Mouse (Mus musculus) CH12.LX (cell line): ENCODE measurements around the gene Cenpx. TPM values are rescaled to one million over a fixed set of nuclear protein-coding genes. Genes with fewer than 3 reads are reported as not detected.
"Not testable (repeated sequence)": the region's sequence is repeated elsewhere in the genome, so short reads cannot be mapped to it uniquely, and the experiment has no call there.

Source experiments
- DNase-seq: peaks from one replicate; pipeline ENCODE4 v3.0.0-alpha.2; 2013; ENCODE audit errors: extremely low read depth
- H3K27ac ChIP-seq: 2 replicates; pipeline ENCODE4 v1.5.1; 2012; ENCODE audit warnings: low read depth, mild to moderate bottlenecking, control low read depth, moderate library complexity; ENCODE audit not compliant: insufficient read depth
- H3K27me3 ChIP-seq: replicated peaks from 2 replicates; pipeline ENCODE3; 2012; ENCODE audit warnings: inconsistent platforms
- H3K36me3 ChIP-seq, 2 experiments: replicated peaks in 1 of 2; 2 replicates each; pipeline versions ENCODE3 to v1.6.1; 2012; ENCODE audit warnings: inconsistent platforms in 1 of 2, low read length in 1 of 2, mild to moderate bottlenecking in 1 of 2, mixed read lengths in 1 of 2, moderate library complexity in 1 of 2; ENCODE audit not compliant: control insufficient read depth in 1 of 2, insufficient read depth in 1 of 2
- H3K4me1 ChIP-seq, 2 experiments: 2 replicates each; pipeline ENCODE4 v1.6.1; 2012; ENCODE audit warnings: inconsistent platforms in 1 of 2, moderate library complexity in 1 of 2; ENCODE audit not compliant: insufficient read depth in 2 of 2, control insufficient read depth in 1 of 2
- H3K4me2 ChIP-seq: 2 replicates; pipeline ENCODE4 v1.6.1; 2012; ENCODE audit warnings: low read depth, mild to moderate bottlenecking, control low read depth; ENCODE audit not compliant: poor library complexity, insufficient read depth, severe bottlenecking
- H3K4me3 ChIP-seq, 3 experiments: fragments of 150-350 bp in 1 of 3; sonication (generic) in 1 of 3; replicated peaks in 1 of 3; 2 replicates each; pipeline versions ENCODE3 to v1.5.1; 2011 to 2012; ENCODE audit warnings: low read depth in 2 of 3, low read length in 2 of 3, mild to moderate bottlenecking in 2 of 3, moderate library complexity in 2 of 3, control low read depth in 1 of 3, improper control_type of control experiment in 1 of 3, inconsistent platforms in 1 of 3, mixed read lengths in 1 of 3; ENCODE audit not compliant: poor library complexity in 1 of 3
- H3K79me2 ChIP-seq: replicated peaks from 2 replicates; pipeline ENCODE4 v1.6.1; 2012; ENCODE audit warnings: mild to moderate bottlenecking, moderate library complexity; ENCODE audit not compliant: control insufficient read depth, poor library complexity, insufficient read depth, severe bottlenecking; ENCODE audit errors: extremely low read depth
- H3K9ac ChIP-seq: 2 replicates; pipeline ENCODE4 v1.6.1; 2012; ENCODE audit warnings: low read depth, mild to moderate bottlenecking, control low read depth, moderate library complexity; ENCODE audit not compliant: insufficient read depth
- H3K9me3 ChIP-seq: replicated peaks from 2 replicates; pipeline ENCODE3; 2012; ENCODE audit warnings: low read length, inconsistent platforms, mixed read lengths
- BHLHE40 ChIP-seq: IDR thresholded peaks from 2 replicates; pipeline ENCODE4 v1.6.1; 2011; ENCODE audit warnings: mild to moderate bottlenecking, low read depth, low read length, improper control_type of control experiment
- CHD2 ChIP-seq: IDR thresholded peaks from 2 replicates; pipeline ENCODE4 v1.6.1; 2011; ENCODE audit warnings: low read length, improper control_type of control experiment
- CTCF ChIP-seq, 2 experiments: IDR thresholded peaks in 1 of 2; conservative IDR thresholded peaks in 1 of 2; 2 replicates each; pipeline ENCODE4 v1.5.1; 2011 to 2012; ENCODE audit warnings: low read depth in 2 of 2, low read length in 2 of 2, improper control_type of control experiment in 1 of 2, inconsistent platforms in 1 of 2, mild to moderate bottlenecking in 1 of 2, moderate library complexity in 1 of 2
- E2F4 ChIP-seq: IDR thresholded peaks from 2 replicates; pipeline ENCODE4 v1.6.1; 2011; ENCODE audit warnings: low read depth, low read length, improper control_type of control experiment; ENCODE audit not compliant: insufficient replicate concordance
- ELF1 ChIP-seq: IDR thresholded peaks from 2 replicates; pipeline ENCODE4 v1.6.1; 2014; ENCODE audit warnings: low read depth, mild to moderate bottlenecking, inconsistent platforms, low read length, improper control_type of control experiment
- EP300 ChIP-seq: IDR thresholded peaks from 2 replicates; pipeline ENCODE4 v1.6.1; 2011; ENCODE audit warnings: low read length, improper control_type of control experiment
- ETS1 ChIP-seq: conservative IDR thresholded peaks from 2 replicates; pipeline ENCODE4 v1.6.1; 2012; ENCODE audit warnings: low read depth, mild to moderate bottlenecking, inconsistent platforms, low read length, improper control_type of control experiment, moderate library complexity
- GABPA ChIP-seq: IDR thresholded peaks from 2 replicates; pipeline ENCODE4 v1.6.1; 2012; ENCODE audit warnings: low read depth, low read length, improper control_type of control experiment, inconsistent platforms; ENCODE audit not compliant: insufficient replicate concordance
- HCFC1 ChIP-seq: IDR thresholded peaks from 2 replicates; pipeline ENCODE4 v1.6.1; 2012; ENCODE audit warnings: low read depth, mild to moderate bottlenecking, inconsistent platforms, low read length, improper control_type of control experiment
- IRF4 ChIP-seq: IDR thresholded peaks from 2 replicates; pipeline ENCODE4 v1.6.1; 2014; ENCODE audit warnings: low read depth, mild to moderate bottlenecking, inconsistent platforms, low read length, improper control_type of control experiment
- JUN ChIP-seq: IDR thresholded peaks from 2 replicates; pipeline ENCODE4 v1.6.1; 2011; ENCODE audit warnings: low read depth, mild to moderate bottlenecking, low read length, improper control_type of control experiment, moderate library complexity; ENCODE audit not compliant: insufficient read depth
- JUND ChIP-seq: conservative IDR thresholded peaks from 2 replicates; pipeline ENCODE4 v1.6.1; 2011; ENCODE audit warnings: low read depth, low read length, improper control_type of control experiment
- KAT2A ChIP-seq: IDR thresholded peaks from 2 replicates; pipeline ENCODE4 v1.6.1; 2012; ENCODE audit warnings: low read length, improper control_type of control experiment, inconsistent platforms; ENCODE audit not compliant: insufficient replicate concordance
- MAX ChIP-seq: IDR thresholded peaks from 2 replicates; pipeline ENCODE4 v1.6.1; 2011; ENCODE audit warnings: low read length, improper control_type of control experiment
- MAZ ChIP-seq: IDR thresholded peaks from 2 replicates; pipeline ENCODE4 v1.6.1; 2012; ENCODE audit warnings: low read depth, mild to moderate bottlenecking, inconsistent platforms, low read length, improper control_type of control experiment, moderate library complexity
- MEF2A ChIP-seq: IDR thresholded peaks from 2 replicates; pipeline ENCODE4 v1.6.1; 2014; ENCODE audit warnings: low read depth, mild to moderate bottlenecking, inconsistent platforms, low read length, improper control_type of control experiment, borderline replicate concordance
- MXI1 ChIP-seq: IDR thresholded peaks from 2 replicates; pipeline ENCODE4 v1.6.1; 2011; ENCODE audit warnings: mild to moderate bottlenecking, low read depth, low read length, improper control_type of control experiment
- MYC ChIP-seq: IDR thresholded peaks from 2 replicates; pipeline ENCODE4 v1.6.1; 2011; ENCODE audit warnings: low read depth, mild to moderate bottlenecking, improper control_type of control experiment, low read length
- NELFE ChIP-seq: IDR thresholded peaks from 2 replicates; pipeline ENCODE4 v1.6.1; 2011; ENCODE audit warnings: low read depth, low read length, improper control_type of control experiment
- NRF1 ChIP-seq: IDR thresholded peaks from 2 replicates; pipeline ENCODE4 v1.6.1; 2014; ENCODE audit warnings: low read depth, mild to moderate bottlenecking, inconsistent platforms, low read length, improper control_type of control experiment, moderate library complexity
- PAX5 ChIP-seq: IDR thresholded peaks from 2 replicates; pipeline ENCODE4 v1.6.1; 2012; ENCODE audit warnings: low read length, inconsistent platforms, mixed read lengths
- POLR2A ChIP-seq: IDR thresholded peaks from 2 replicates; pipeline ENCODE4 v1.6.1; 2011; ENCODE audit warnings: low read depth, mild to moderate bottlenecking, improper control_type of control experiment, low read length
- POLR2AphosphoS2 ChIP-seq: IDR thresholded peaks from 2 replicates; pipeline ENCODE4 v1.6.1; 2011; ENCODE audit warnings: low read depth, low read length, improper control_type of control experiment
- RCOR1 ChIP-seq: conservative IDR thresholded peaks from 2 replicates; pipeline ENCODE4 v1.6.1; 2012; ENCODE audit warnings: low read depth, mild to moderate bottlenecking, inconsistent platforms, low read length, improper control_type of control experiment
- SIN3A ChIP-seq: IDR thresholded peaks from 2 replicates; pipeline ENCODE4 v1.6.1; 2012; ENCODE audit warnings: low read length, improper control_type of control experiment, inconsistent platforms
- SMC3 ChIP-seq: IDR thresholded peaks from 2 replicates; pipeline ENCODE4 v1.6.1; 2011; ENCODE audit warnings: low read depth, low read length, improper control_type of control experiment
- TBP ChIP-seq: conservative IDR thresholded peaks from 2 replicates; pipeline ENCODE4 v1.6.1; 2011; ENCODE audit warnings: low read depth, low read length, improper control_type of control experiment
- TCF12 ChIP-seq: IDR thresholded peaks from 2 replicates; pipeline ENCODE4 v1.6.1; 2014; ENCODE audit warnings: low read depth, mild to moderate bottlenecking, inconsistent platforms, low read length, improper control_type of control experiment
- USF1 ChIP-seq: IDR thresholded peaks from 2 replicates; pipeline ENCODE4 v1.6.1; 2014; ENCODE audit warnings: low read depth, mild to moderate bottlenecking, inconsistent platforms, low read length, improper control_type of control experiment
- USF2 ChIP-seq: conservative IDR thresholded peaks from 2 replicates; pipeline ENCODE4 v1.6.1; 2011; ENCODE audit warnings: low read depth, low read length, improper control_type of control experiment
- ZC3H11A ChIP-seq: IDR thresholded peaks from 2 replicates; pipeline ENCODE4 v1.6.1; 2012; ENCODE audit warnings: low read depth, mild to moderate bottlenecking, inconsistent platforms, low read length, improper control_type of control experiment
- ZKSCAN1 ChIP-seq: IDR thresholded peaks from 2 replicates; pipeline ENCODE4 v1.6.1; 2012; ENCODE audit warnings: low read depth, inconsistent platforms, low read length, improper control_type of control experiment, borderline replicate concordance
- ZMIZ1 ChIP-seq: IDR thresholded peaks from 2 replicates; pipeline ENCODE4 v1.6.1; 2012; ENCODE audit warnings: low read depth, mild to moderate bottlenecking, inconsistent platforms, low read length, improper control_type of control experiment
- ZNF384 ChIP-seq: IDR thresholded peaks from 2 replicates; pipeline ENCODE4 v1.6.1; 2012; ENCODE audit warnings: low read depth, low read length, improper control_type of control experiment, inconsistent platforms
- dilution Hi-C: fragments of 300-500 bp; cut with MboI; formaldehyde crosslinking; loops from 2 replicates; pipeline ENCODE4 v1.14.3; 2020; ENCODE audit warnings: low sequenced_read_pairs; ENCODE audit not compliant: extremely low pct_unique_long_range_greater_than_20kb, extremely low pct_ligation_motif_present
- in situ Hi-C: fragments of 300-500 bp; cut with MboI; formaldehyde crosslinking; loops from 3 replicates; pipeline ENCODE4 v1.14.3; 2019; ENCODE audit warnings: low sequenced_read_pairs, low pct_ligation_motif_present, low pct_unique_long_range_greater_than_20kb, mixed read lengths
- polyA plus RNA-seq: library from polyadenylated mRNA; unstranded; fragments of >175 nt; gene quantifications from 2 replicates; pipeline ENCODE4 v1.2.1, GENCODE M21; 2012; ENCODE audit warnings: low read depth; ENCODE audit not compliant: insufficient read length
- total RNA-seq, 2 experiments: library from RNA; depleted of rRNA; stranded (reverse); fragments of 300-350 nt in 1 of 2; fragments of >200 nt in 1 of 2; gene quantifications; 2 replicates each; pipeline ENCODE4 v1.2.3; 2012 to 2014

Gene Cenpx
- total RNA-seq (2012; rRNA removed) (101 and 103 TPM in 2 replicates), total RNA-seq (2014; rRNA removed) (72.3 and 76.5 TPM in 2 replicates), polyA plus RNA-seq (122 and 131 TPM in 2 replicates)

DNA sequence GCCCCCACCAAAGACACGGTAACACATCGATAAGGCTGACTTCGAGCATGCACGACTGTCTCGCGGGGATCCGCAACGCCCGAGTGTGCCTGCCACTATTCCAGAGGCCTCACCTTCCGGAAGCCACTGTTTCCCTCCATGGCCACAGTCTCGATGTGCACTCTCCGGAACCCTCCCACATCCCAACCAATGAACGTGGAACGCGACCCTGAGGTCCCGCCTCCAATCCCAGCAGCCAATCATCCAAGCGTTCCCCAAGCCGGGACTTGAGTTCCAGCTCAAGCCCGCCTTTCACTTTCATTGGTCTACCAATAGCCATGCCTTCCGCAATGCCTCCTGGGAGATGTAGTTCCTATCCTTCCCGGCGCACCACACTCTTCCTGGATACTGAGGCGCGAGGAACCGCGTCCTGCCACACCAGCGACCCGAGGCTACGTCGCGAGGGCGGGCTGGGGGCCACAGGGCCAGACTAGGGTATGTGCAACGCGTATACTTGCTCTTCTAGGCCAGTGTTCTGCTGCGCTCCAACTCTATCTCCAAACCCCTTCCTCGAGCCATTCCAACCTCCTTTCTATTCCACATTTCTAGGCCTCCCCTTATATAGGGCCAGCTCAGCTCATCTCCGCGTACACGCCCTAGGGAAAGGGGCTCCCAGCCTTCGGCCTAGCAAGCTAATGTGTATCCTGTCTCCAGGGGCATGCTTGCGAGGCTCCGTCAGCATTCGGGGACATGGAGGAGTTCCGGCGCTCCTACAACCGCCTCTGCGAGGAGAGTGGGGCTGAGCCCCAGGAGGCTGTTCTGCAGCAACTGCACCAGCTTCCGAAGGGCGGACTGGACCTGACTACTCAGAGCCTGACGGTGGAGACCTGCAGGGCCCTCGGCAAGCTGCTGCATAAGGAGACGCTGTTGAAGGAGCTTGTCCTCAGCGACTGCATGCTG, at the start of gene Cenpx, which contains the start of gene Lrrc45:
Cenpx (minus strand) TSS at position 159 of the 939 bp plus-strand sequence.
Lrrc45 (plus strand) TSS at position 346 of the 939 bp plus-strand sequence.
- H3K27me3 ChIP-seq: no peaks in the 10 kb centered on the region
- peaks cover 12 to 29% of the 10 kb centered on the region in 2 experiments for H3K4me1 ChIP-seq
- H3K4me3 ChIP-seq: peak within 1 kb of the TSS; percentile 70 to 95 (median 82)
- peak; percentile 100 for DNase-seq
- TF ChIP-seq KAT2A: peak; percentile 99
- peak; percentile 89 for TF ChIP-seq NELFE
- peak; percentile 88; the same call in 1 of the 2 replicates for TF ChIP-seq GABPA
- no peak for TF ChIP-seq SMC3
- TF ChIP-seq IRF4: no peak; the same call in none of the 2 replicates
- peak; percentile 100 for TF ChIP-seq HCFC1
- no peak for TF ChIP-seq JUND
- peak; percentile 88 for TF ChIP-seq POLR2A
- no peak for TF ChIP-seq ETS1
- peak; percentile 77; the same call in 1 of the 2 replicates for TF ChIP-seq TBP
- peak; percentile 66; the same call in 1 of the 2 replicates for TF ChIP-seq MEF2A
- no peak; the same call in 1 of the 2 replicates for TF ChIP-seq POLR2AphosphoS2
- TF ChIP-seq ZKSCAN1: no peak
- no peak for TF ChIP-seq ZC3H11A
- peak; percentile 96 for TF ChIP-seq CHD2
- TF ChIP-seq USF1: peak; percentile 43; the same call in 1 of the 2 replicates
- TF ChIP-seq JUN: 0 out of 2 replicates have a peak, but pooled peaks have one; percentile 3
- TF ChIP-seq MAZ: 0 out of 2 replicates have a peak, but pooled peaks have one; percentile 46
- no peak for TF ChIP-seq BHLHE40
- TF ChIP-seq USF2: no peak
- peak; percentile 84 for TF ChIP-seq ZMIZ1
- TF ChIP-seq SIN3A: peak; percentile 97
- peak; percentile 61 for TF ChIP-seq NRF1
- TF ChIP-seq CTCF (conservative IDR thresholded peaks at IDR 0.05 in 1 of 2, IDR thresholded peaks at IDR 0.05 in 1 of 2; ENCODE audit: low read depth in 2 of 2, low read length in 2 of 2): no peak
- peak; percentile 74 for TF ChIP-seq MYC
- TF ChIP-seq TCF12: peak; percentile 80
- no peak for TF ChIP-seq RCOR1
- TF ChIP-seq E2F4: peak; percentile 98
- peak; percentile 92 for TF ChIP-seq MAX
- TF ChIP-seq PAX5: no peak
- no peak for TF ChIP-seq ZNF384
- TF ChIP-seq EP300: no peak
- peak; percentile 62; the same call in 1 of the 2 replicates for TF ChIP-seq MXI1
- peak; percentile 100 for TF ChIP-seq ELF1
- TF ChIP-seq, all 38 proteins: peak for 20
- peak within 1 kb of the TSS; percentile 88 for H3K4me2 ChIP-seq
- in situ Hi-C loops: no loop called here
- peaks cover 52 to 80% of the 10 kb centered on the region in 2 experiments for H3K36me3 ChIP-seq
- dilution Hi-C loops: no loop called here
- H3K9ac ChIP-seq: peak within 1 kb of the TSS; percentile 71
- no peaks in the 10 kb centered on the region for H3K79me2 ChIP-seq
- H3K9me3 ChIP-seq: no peaks in the 10 kb centered on the region
- H3K27ac ChIP-seq: peak within 1 kb of the TSS; percentile 14; the same call in 1 of the 2 replicates

DNA sequence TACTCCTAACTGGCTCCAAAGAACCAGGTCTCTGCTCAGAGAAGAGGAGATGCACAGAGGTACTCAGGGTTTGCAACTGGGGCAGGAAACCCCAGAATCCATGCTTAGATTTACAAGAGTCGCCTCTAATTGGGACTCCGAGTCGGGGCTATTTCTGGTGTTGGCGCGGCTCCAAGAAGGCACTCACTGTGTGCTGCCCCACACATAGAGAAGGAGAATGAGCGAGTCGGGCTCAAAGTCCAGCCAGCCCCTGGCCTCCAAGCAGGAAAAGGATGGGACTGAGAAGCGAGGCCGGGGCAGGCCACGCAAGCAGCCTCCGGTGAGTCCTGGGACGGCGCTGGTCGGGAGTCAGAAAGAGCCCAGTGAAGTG, 49.1 kb upstream of the Cenpx start, which contains the start of gene Hmga1b:
Hmga1b (plus strand) TSS at position 123 of the 370 bp plus-strand sequence.
- H3K36me3 ChIP-seq, H3K4me1 ChIP-seq, dilution Hi-C loops, in situ Hi-C loops, H3K27ac ChIP-seq, H3K9ac ChIP-seq, H3K79me2 ChIP-seq, DNase-seq, H3K4me3 ChIP-seq, H3K4me2 ChIP-seq: not testable (repeated sequence)
- Histone ChIP-seq H3K9me3 (peaks cover 40% of the 10 kb centered on the region), H3K27me3 (peaks cover 20% of the 10 kb centered on the region)
